Mouse (Mus musculus): ENCODE measurements at regions not wholly inside any gene's neighbourhood (a gene's known extent, or its start where the extent isn't known, plus 50 kb on each side); places are given as distances from the start of the nearest gene placed in this dataset.

DNA sequence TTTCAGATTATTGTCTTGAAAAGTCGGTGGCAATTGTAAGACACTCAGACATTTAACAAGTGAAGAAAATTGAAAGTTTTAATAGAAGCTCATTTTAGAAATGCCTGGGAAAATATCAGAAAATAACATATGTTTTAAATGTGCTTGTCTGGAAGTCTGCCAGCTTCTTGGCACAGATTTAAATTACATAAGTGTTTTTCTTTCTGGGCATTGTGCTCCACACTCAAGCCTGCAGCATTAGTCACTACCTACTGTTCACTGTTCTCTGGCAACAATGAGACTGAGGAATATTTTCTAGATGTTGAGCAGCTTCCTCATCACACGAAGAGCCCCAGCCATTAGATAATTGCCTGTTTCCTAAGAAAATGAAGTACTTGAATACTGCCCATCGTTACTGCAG, 170.3 kb upstream of the Zwint start:
- no peak for TF ChIP-seq EP300 (IDR thresholded peaks at IDR 0.05; ENCODE audit: low read depth)
- no peak for TF ChIP-seq CTCF (IDR thresholded peaks at IDR 0.05; ENCODE audit: low read depth)
- Histone ChIP-seq H3K27ac (ENCODE audit: low read depth) (no peak overlapping the region), H3K4me1 (ENCODE audit: control insufficient read depth, insufficient read depth) (no peaks in the 10 kb centered on the region), H3K9ac (replicated peaks; ENCODE audit: low read depth, low read length) (no peak overlapping the region), H3K27me3 (ENCODE audit: control insufficient read depth, insufficient read depth, low read length) (no peaks in the 10 kb centered on the region), H3K36me3 (replicated peaks; ENCODE audit: control insufficient read depth, insufficient read depth, low read length) (no peaks in the 10 kb centered on the region), H3K4me3 (ENCODE audit: low read depth, low read length) (no peak overlapping the region), H3K4me2 (ENCODE audit: low read depth, low read length) (no peak overlapping the region), H3K9me3 (replicated peaks; ENCODE audit: control insufficient read depth, low read length) (no peaks in the 10 kb centered on the region)
- 45% methylated on average over 3 of the region's 3 CpGs for WGBS
- no peak for ATAC-seq (ENCODE audit: insufficient read depth, low read depth)
- no peak for DNase-seq (ENCODE audit: low spot score)

DNA sequence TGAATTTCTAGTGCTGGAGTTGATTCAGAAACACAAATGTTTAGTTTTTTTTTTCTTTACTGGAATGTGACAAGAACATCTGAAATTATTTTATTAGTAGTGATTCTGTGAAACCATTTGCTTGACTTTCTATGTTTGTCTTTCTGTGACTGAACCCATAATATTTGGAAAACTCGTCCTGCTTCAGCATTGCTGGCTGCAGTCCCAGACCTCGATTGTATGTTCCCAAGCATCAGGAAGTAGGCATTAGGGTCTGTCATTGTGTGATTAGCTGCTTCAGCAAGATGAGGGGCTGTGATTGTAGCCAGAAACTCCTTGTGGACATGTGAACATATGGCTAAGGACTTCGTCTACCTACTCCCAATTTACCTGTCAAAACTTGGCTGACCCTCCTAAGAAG, 122.2 kb upstream of the Zwint start:
- Histone ChIP-seq H3K9ac (replicated peaks; ENCODE audit: low read depth, low read length) (no peak overlapping the region), H3K27me3 (ENCODE audit: control insufficient read depth, insufficient read depth, low read length) (no peaks in the 10 kb centered on the region), H3K4me1 (ENCODE audit: control insufficient read depth, insufficient read depth) (no peaks in the 10 kb centered on the region), H3K27ac (ENCODE audit: low read depth) (no peak overlapping the region), H3K4me3 (ENCODE audit: low read depth, low read length) (no peak overlapping the region), H3K36me3 (replicated peaks; ENCODE audit: control insufficient read depth, insufficient read depth, low read length) (no peaks in the 10 kb centered on the region), H3K4me2 (ENCODE audit: low read depth, low read length) (no peak overlapping the region), H3K9me3 (replicated peaks; ENCODE audit: control insufficient read depth, low read length) (no peaks in the 10 kb centered on the region)
- 28% methylated on average over 3 of the region's 3 CpGs for WGBS
- DNase-seq (ENCODE audit: low spot score) (no peak), ATAC-seq (ENCODE audit: insufficient read depth, low read depth) (no peak)
- TF ChIP-seq EP300 (IDR thresholded peaks at IDR 0.05; ENCODE audit: low read depth) (no peak), CTCF (IDR thresholded peaks at IDR 0.05; ENCODE audit: low read depth) (no peak)

DNA sequence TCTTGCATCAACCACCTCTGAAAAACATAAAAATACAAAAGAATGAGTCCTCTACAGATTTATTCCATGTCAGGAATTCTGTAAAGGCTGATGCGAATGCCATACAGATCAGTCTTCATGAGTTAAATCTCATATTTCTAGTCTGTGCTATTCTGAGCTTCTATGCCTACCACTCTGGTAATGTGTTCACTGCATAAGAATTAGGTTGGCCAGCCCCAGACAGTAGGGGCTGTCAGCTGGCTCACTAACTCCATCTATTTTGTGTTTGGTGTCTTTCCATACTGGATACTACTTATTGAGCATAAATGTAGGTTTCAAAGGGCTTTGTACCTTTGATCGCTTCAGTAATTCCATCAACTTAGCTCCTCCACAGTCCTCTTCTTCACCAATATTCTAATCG, 121.2 kb upstream of the Zwint start:
- H3K9ac ChIP-seq (replicated peaks; ENCODE audit: low read depth, low read length): no peak overlapping the region
- H3K36me3 ChIP-seq (replicated peaks; ENCODE audit: control insufficient read depth, insufficient read depth, low read length): no peaks in the 10 kb centered on the region
- H3K27me3 ChIP-seq (ENCODE audit: control insufficient read depth, insufficient read depth, low read length): no peaks in the 10 kb centered on the region
- H3K4me1 ChIP-seq (ENCODE audit: control insufficient read depth, insufficient read depth): no peaks in the 10 kb centered on the region
- no peaks in the 10 kb centered on the region for H3K9me3 ChIP-seq (replicated peaks; ENCODE audit: control insufficient read depth, low read length)
- TF ChIP-seq EP300 (IDR thresholded peaks at IDR 0.05; ENCODE audit: low read depth) (no peak), CTCF (IDR thresholded peaks at IDR 0.05; ENCODE audit: low read depth) (no peak)
- H3K4me3 ChIP-seq (ENCODE audit: low read depth, low read length): no peak overlapping the region
- no peak overlapping the region for H3K4me2 ChIP-seq (ENCODE audit: low read depth, low read length)
- DNase-seq (ENCODE audit: low spot score) (no peak), ATAC-seq (ENCODE audit: insufficient read depth, low read depth) (no peak)
- no peak overlapping the region for H3K27ac ChIP-seq (ENCODE audit: low read depth)
- WGBS: 82% methylated on average over 3 of the region's 3 CpGs

DNA sequence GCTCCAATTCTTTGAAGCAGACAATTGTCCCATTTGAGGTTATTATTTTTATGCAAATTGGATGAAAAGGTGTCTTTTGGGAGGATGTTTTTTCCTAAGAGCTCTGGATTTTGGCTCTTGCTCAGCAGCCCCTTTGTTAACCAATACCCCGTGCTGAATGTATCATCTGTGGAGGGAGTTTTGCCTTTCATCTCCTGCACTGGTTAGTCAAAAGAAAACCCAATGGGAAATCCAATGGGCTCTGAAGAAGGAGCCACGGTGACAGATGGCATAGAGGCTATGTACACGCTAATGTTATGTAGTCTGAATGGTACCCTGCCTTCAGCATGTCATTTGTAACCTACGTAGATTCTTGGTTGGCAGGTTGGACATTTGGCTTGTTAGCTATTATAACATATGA, 120.8 kb upstream of the Zwint start:
- no peak overlapping the region for H3K4me3 ChIP-seq (ENCODE audit: low read depth, low read length)
- ATAC-seq (ENCODE audit: insufficient read depth, low read depth) (no peak), DNase-seq (ENCODE audit: low spot score) (no peak)
- no peaks in the 10 kb centered on the region for H3K36me3 ChIP-seq (replicated peaks; ENCODE audit: control insufficient read depth, insufficient read depth, low read length)
- no peak overlapping the region for H3K27ac ChIP-seq (ENCODE audit: low read depth)
- no peak overlapping the region for H3K9ac ChIP-seq (replicated peaks; ENCODE audit: low read depth, low read length)
- no peaks in the 10 kb centered on the region for H3K4me1 ChIP-seq (ENCODE audit: control insufficient read depth, insufficient read depth)
- WGBS: 79% methylated on average over 4 of the region's 4 CpGs
- H3K9me3 ChIP-seq (replicated peaks; ENCODE audit: control insufficient read depth, low read length): no peaks in the 10 kb centered on the region
- TF ChIP-seq EP300 (IDR thresholded peaks at IDR 0.05; ENCODE audit: low read depth) (no peak), CTCF (IDR thresholded peaks at IDR 0.05; ENCODE audit: low read depth) (no peak)
- no peak overlapping the region for H3K4me2 ChIP-seq (ENCODE audit: low read depth, low read length)
- H3K27me3 ChIP-seq (ENCODE audit: control insufficient read depth, insufficient read depth, low read length): no peaks in the 10 kb centered on the region

DNA sequence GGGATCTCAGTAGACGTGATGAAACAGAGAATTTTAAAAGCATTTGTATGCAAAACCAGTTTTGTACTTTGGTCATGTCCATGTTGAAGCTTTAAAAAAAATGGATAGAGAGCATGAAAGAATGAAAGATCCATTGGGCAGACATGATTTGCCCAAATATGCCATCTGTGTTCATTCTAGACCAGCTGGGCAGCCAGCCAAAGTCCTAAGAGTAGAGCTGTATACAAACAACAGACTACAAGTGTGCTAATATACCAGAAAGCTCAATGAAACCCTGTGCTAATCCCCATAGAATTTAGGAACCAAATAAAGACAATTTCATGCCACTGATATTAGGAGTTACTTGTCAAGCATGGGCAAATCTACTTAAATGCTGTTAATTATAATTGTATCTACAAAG, 105.1 kb upstream of the Zwint start:
- DNase-seq (ENCODE audit: low spot score) (no peak), ATAC-seq (ENCODE audit: insufficient read depth, low read depth) (no peak)
- Histone ChIP-seq H3K9ac (replicated peaks; ENCODE audit: low read depth, low read length) (no peak overlapping the region), H3K27me3 (ENCODE audit: control insufficient read depth, insufficient read depth, low read length) (no peaks in the 10 kb centered on the region), H3K4me1 (ENCODE audit: control insufficient read depth, insufficient read depth) (no peaks in the 10 kb centered on the region), H3K4me2 (ENCODE audit: low read depth, low read length) (no peak overlapping the region), H3K27ac (ENCODE audit: low read depth) (no peak overlapping the region), H3K36me3 (replicated peaks; ENCODE audit: control insufficient read depth, insufficient read depth, low read length) (no peaks in the 10 kb centered on the region), H3K9me3 (replicated peaks; ENCODE audit: control insufficient read depth, low read length) (no peaks in the 10 kb centered on the region), H3K4me3 (ENCODE audit: low read depth, low read length) (no peak overlapping the region)
- WGBS: 75% methylated on average over 1 of the region's 1 CpGs
- TF ChIP-seq CTCF (IDR thresholded peaks at IDR 0.05; ENCODE audit: low read depth): no peak
- no peak for TF ChIP-seq EP300 (IDR thresholded peaks at IDR 0.05; ENCODE audit: low read depth)

DNA sequence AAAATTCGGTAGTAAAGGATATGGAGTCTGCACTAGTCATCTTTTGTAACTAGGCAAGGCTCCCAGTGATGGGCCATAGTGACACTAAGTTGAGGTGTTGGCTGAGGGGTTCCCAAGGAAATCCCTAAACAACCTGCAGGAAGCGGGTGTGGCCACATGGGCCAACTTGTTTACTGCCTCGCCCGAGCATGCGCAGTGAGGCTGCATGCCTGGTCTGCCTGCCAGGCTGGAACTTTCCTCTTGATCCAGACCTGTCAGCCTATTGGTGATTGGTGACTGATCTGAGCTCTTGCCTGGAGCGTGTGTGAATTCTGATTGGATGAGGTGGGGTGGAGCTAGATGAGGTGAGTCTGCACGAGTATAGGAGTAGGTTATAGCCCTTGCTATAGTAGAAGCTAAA, 103.1 kb upstream of the Zwint start:
- H3K9ac ChIP-seq (replicated peaks; ENCODE audit: low read depth, low read length): no peak overlapping the region
- no peaks in the 10 kb centered on the region for H3K27me3 ChIP-seq (ENCODE audit: control insufficient read depth, insufficient read depth, low read length)
- WGBS: 66% methylated on average over 7 of the region's 7 CpGs
- DNase-seq (ENCODE audit: low spot score) (no peak), ATAC-seq (ENCODE audit: insufficient read depth, low read depth) (no peak)
- H3K27ac ChIP-seq (ENCODE audit: low read depth): no peak overlapping the region
- H3K4me1 ChIP-seq (ENCODE audit: control insufficient read depth, insufficient read depth): no peaks in the 10 kb centered on the region
- H3K4me3 ChIP-seq (ENCODE audit: low read depth, low read length): no peak overlapping the region
- no peak for TF ChIP-seq CTCF (IDR thresholded peaks at IDR 0.05; ENCODE audit: low read depth)
- TF ChIP-seq EP300 (IDR thresholded peaks at IDR 0.05; ENCODE audit: low read depth): no peak
- H3K9me3 ChIP-seq (replicated peaks; ENCODE audit: control insufficient read depth, low read length): no peaks in the 10 kb centered on the region
- H3K36me3 ChIP-seq (replicated peaks; ENCODE audit: control insufficient read depth, insufficient read depth, low read length): no peaks in the 10 kb centered on the region
- no peak overlapping the region for H3K4me2 ChIP-seq (ENCODE audit: low read depth, low read length)

Data from heart, postnatal 0 days (tissue).